Mouse (Mus musculus): Measurements from ENCODE around the gene Kcnh1. TPM values are rescaled to one million over a fixed set of nuclear protein-coding genes. Genes with fewer than 3 reads are reported as not detected.

Gene Kcnh1
- total and polyA plus RNA-seq, 2 experiments from 2014 or later: 2.9 to 5.9 TPM

DNA sequence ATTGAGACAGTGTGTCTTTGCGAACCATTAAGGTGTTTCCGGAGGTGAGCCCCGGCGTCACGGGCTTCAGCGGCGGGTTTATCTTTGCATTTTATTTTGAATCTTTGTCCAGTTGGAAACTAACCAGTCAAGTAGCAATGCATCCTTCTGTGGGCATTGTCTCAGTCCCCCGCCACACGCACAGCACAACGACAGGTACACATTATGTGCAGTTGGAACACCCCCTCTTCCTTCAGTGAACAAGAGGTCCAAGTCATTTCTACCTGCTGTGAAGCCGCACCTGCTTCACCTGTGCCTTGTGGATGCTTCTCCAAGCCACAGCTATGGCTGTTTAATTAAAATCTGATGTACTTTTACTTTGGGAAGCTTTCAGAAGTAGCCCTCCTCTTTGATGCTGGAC is 803 bp upstream of the Kcnh1 start:
- Histone ChIP-seq H3K9ac (replicated peaks; ENCODE audit: low read length, poor library complexity, severe bottlenecking) (no peak overlapping the region), H3K9me3 (ENCODE audit: low read length) (no peaks in the 10 kb centered on the region), H3K27me3 (ENCODE audit: insufficient read depth, low read length) (no peaks in the 10 kb centered on the region), H3K36me3 (ENCODE audit: insufficient read depth, low read length) (no peaks in the 10 kb centered on the region), H3K4me3 (ENCODE audit: low read depth, low read length) (no peak overlapping the region), H3K4me1 (ENCODE audit: insufficient read depth, low read length) (0 out of 2 replicates have a peak, but pooled peaks cover 3% of the 10 kb centered on the region), H3K4me2 (ENCODE audit: low read depth, low read length, poor library complexity, severe bottlenecking) (no peak overlapping the region), H3K27ac (ENCODE audit: low read depth, low read length) (no peak overlapping the region)
- 68% methylated on average over 11 of the region's 11 CpGs for WGBS
- ATAC-seq (ENCODE audit: low FRiP score) (no peak), DNase-seq (ENCODE audit: low spot score) (no peak)
- TF ChIP-seq CTCF (IDR thresholded peaks at IDR 0.05): no peak

DNA sequence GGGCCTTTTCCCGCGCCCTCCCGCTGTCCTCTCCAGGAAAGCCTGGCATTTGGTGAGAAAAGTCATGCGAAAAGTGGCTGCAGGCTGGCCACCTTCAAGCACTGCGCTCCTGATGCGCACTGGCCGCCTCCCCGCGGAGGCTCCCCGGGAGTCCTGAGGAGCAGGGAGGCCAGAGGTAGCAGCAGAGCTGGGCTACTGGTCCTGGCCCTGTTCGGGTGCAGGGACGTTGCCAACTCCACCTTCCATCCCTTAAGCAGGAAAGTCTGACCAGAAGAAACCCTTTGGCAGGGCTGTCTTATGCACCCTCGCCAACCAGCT is 707 bp downstream of the Kcnh1 start:
- peak overlapping the region; percentile 79 for H3K4me2 ChIP-seq (ENCODE audit: low read depth, low read length, poor library complexity, severe bottlenecking)
- H3K9me3 ChIP-seq (ENCODE audit: low read length): no peaks in the 10 kb centered on the region
- H3K4me1 ChIP-seq (ENCODE audit: insufficient read depth, low read length): 0 out of 2 replicates have a peak, but pooled peaks cover 3% of the 10 kb centered on the region
- no peak for ATAC-seq (ENCODE audit: low FRiP score)
- peak overlapping the region; percentile 60 for H3K4me3 ChIP-seq (ENCODE audit: low read depth, low read length)
- 4% methylated on average over 13 of the region's 13 CpGs for WGBS
- H3K9ac ChIP-seq (replicated peaks; ENCODE audit: low read length, poor library complexity, severe bottlenecking): peak overlapping the region; percentile 60
- no peaks in the 10 kb centered on the region for H3K27me3 ChIP-seq (ENCODE audit: insufficient read depth, low read length)
- H3K36me3 ChIP-seq (ENCODE audit: insufficient read depth, low read length): no peaks in the 10 kb centered on the region
- H3K27ac ChIP-seq (ENCODE audit: low read depth, low read length): no peak overlapping the region
- DNase-seq (ENCODE audit: low spot score): no peak
- no peak for TF ChIP-seq CTCF (IDR thresholded peaks at IDR 0.05)

DNA sequence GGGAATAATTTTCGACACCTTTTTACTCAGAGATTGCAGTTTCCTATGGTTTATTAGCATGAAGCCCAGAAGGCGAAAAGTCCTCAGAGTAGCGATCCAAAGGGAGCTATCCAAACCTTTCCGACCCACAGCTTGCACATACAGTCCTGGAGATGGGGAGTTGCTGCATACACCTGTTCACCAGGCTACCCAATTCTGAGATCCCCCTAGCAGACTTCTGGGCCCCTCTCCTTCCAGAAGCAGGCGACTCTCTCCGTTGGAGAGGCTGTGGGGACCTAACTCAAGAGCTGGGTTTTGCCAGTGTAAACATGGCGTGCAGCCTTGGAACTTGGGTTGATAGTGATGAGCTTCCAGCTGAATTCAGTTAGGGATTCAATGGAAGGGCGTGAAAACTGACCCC is 1.3 kb downstream of the Kcnh1 start:
- Histone ChIP-seq H3K9me3 (ENCODE audit: low read length) (no peaks in the 10 kb centered on the region), H3K36me3 (ENCODE audit: insufficient read depth, low read length) (no peaks in the 10 kb centered on the region), H3K4me3 (ENCODE audit: low read depth, low read length) (peak overlapping the region; percentile 60), H3K9ac (replicated peaks; ENCODE audit: low read length, poor library complexity, severe bottlenecking) (no peak overlapping the region), H3K27ac (ENCODE audit: low read depth, low read length) (no peak overlapping the region), H3K4me2 (ENCODE audit: low read depth, low read length, poor library complexity, severe bottlenecking) (peak overlapping the region; percentile 79), H3K4me1 (ENCODE audit: insufficient read depth, low read length) (0 out of 2 replicates have a peak, but pooled peaks cover 3% of the 10 kb centered on the region), H3K27me3 (ENCODE audit: insufficient read depth, low read length) (no peaks in the 10 kb centered on the region)
- DNase-seq (ENCODE audit: low spot score) (no peak), ATAC-seq (ENCODE audit: low FRiP score) (no peak)
- no peak for TF ChIP-seq CTCF (IDR thresholded peaks at IDR 0.05)
- 48% methylated on average over 8 of the region's 8 CpGs for WGBS

DNA sequence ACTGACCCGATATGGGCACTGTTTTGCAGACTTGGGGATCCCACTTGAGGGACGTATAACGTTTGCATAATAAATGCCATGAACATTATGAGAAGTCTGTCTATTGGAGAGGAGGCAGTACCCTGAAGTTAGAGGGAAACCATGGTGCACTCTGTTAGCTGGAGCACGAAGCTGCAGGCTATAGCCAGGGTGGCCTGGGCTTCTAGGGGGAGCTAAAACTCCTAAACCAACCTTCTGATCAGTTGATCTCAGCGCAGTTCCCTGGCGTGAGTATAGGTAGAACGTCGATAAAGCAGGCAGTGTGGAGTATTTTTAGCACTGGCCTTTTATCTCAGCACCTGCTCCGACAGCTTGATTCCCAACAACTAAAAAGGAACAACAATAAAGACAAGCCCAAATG is 2.1 kb downstream of the Kcnh1 start:
- Histone ChIP-seq H3K4me2 (ENCODE audit: low read depth, low read length, poor library complexity, severe bottlenecking) (peak overlapping the region; percentile 79), H3K27me3 (ENCODE audit: insufficient read depth, low read length) (no peaks in the 10 kb centered on the region), H3K9ac (replicated peaks; ENCODE audit: low read length, poor library complexity, severe bottlenecking) (no peak overlapping the region), H3K4me1 (ENCODE audit: insufficient read depth, low read length) (0 out of 2 replicates have a peak, but pooled peaks cover 3% of the 10 kb centered on the region), H3K27ac (ENCODE audit: low read depth, low read length) (no peak overlapping the region), H3K9me3 (ENCODE audit: low read length) (no peaks in the 10 kb centered on the region), H3K4me3 (ENCODE audit: low read depth, low read length) (peak overlapping the region; percentile 2; the same call in 1 of the 2 replicates), H3K36me3 (ENCODE audit: insufficient read depth, low read length) (no peaks in the 10 kb centered on the region)
- no peak for DNase-seq (ENCODE audit: low spot score)
- TF ChIP-seq CTCF (IDR thresholded peaks at IDR 0.05): no peak
- WGBS: 55% methylated on average over 9 of the region's 9 CpGs
- ATAC-seq (ENCODE audit: low FRiP score): no peak

DNA sequence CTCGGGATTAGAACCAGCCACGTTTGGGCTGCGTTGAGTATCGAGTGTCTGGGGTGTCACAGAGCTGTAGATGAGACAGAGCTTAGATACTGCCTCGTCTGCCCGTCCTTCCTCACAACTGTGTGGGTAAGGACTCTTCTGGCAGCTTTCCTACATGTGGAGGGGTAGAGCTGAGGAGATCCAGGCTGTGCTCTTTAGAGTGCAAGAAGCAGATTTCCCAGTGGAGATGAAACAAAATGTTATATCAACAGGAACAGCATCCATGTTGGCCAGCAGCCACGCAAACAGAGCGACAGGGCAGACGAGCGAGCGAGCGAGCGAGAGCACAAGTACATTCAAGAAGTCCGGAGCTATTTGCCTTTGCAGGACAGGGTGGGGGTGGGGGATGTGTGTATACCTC is 3.1 kb downstream of the Kcnh1 start:
- no peak overlapping the region for H3K9ac ChIP-seq (replicated peaks; ENCODE audit: low read length, poor library complexity, severe bottlenecking)
- H3K4me1 ChIP-seq (ENCODE audit: insufficient read depth, low read length): 0 out of 2 replicates have a peak, but pooled peaks cover 3% of the 10 kb centered on the region
- H3K4me3 ChIP-seq (ENCODE audit: low read depth, low read length): no peak overlapping the region
- ATAC-seq (ENCODE audit: low FRiP score) (no peak), DNase-seq (ENCODE audit: low spot score) (no peak)
- TF ChIP-seq CTCF (IDR thresholded peaks at IDR 0.05): no peak
- H3K4me2 ChIP-seq (ENCODE audit: low read depth, low read length, poor library complexity, severe bottlenecking): peak overlapping the region; percentile 12; the same call in 1 of the 2 replicates
- H3K36me3 ChIP-seq (ENCODE audit: insufficient read depth, low read length): no peaks in the 10 kb centered on the region
- WGBS: 73% methylated on average over 14 of the region's 14 CpGs
- no peaks in the 10 kb centered on the region for H3K27me3 ChIP-seq (ENCODE audit: insufficient read depth, low read length)
- H3K27ac ChIP-seq (ENCODE audit: low read depth, low read length): no peak overlapping the region
- no peaks in the 10 kb centered on the region for H3K9me3 ChIP-seq (ENCODE audit: low read length)

DNA sequence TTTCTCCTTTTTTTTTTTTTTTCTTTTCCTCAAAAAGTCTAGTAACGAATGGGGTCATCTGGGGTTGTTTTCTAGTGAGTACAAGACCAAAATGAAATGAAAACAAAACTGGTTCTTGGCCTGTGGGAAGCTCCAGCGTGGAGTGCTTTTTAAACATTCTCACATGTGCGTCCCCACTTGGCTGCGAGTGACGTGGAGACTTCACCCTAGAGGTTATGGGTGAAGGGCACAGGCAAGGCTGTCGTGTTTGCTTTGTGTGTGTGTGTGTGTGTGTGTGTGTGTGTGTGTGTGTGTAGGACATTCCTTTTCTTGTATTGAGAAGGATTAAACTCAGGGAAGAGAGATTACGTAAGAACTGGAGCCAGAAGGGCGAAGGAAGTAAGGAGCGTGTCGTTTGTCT is 6.9 kb downstream of the Kcnh1 start:
- Histone ChIP-seq H3K4me3 (ENCODE audit: low read depth, low read length) (no peak overlapping the region), H3K9ac (replicated peaks; ENCODE audit: low read length, poor library complexity, severe bottlenecking) (no peak overlapping the region), H3K36me3 (ENCODE audit: insufficient read depth, low read length) (no peaks in the 10 kb centered on the region), H3K27ac (ENCODE audit: low read depth, low read length) (no peak overlapping the region), H3K4me1 (ENCODE audit: insufficient read depth, low read length) (no peaks in the 10 kb centered on the region), H3K27me3 (ENCODE audit: insufficient read depth, low read length) (no peaks in the 10 kb centered on the region), H3K9me3 (ENCODE audit: low read length) (no peaks in the 10 kb centered on the region), H3K4me2 (ENCODE audit: low read depth, low read length, poor library complexity, severe bottlenecking) (no peak overlapping the region)
- TF ChIP-seq CTCF (IDR thresholded peaks at IDR 0.05): no peak
- WGBS: 63% methylated on average over 10 of the region's 10 CpGs
- DNase-seq (ENCODE audit: low spot score) (no peak), ATAC-seq (ENCODE audit: low FRiP score) (no peak)
